Mouse (Mus musculus): ENCODE results near the gene Ism1. TPM values are rescaled to one million over a fixed set of nuclear protein-coding genes. Genes with fewer than 3 reads are reported as not detected.

The Ism1 gene
- polyA plus RNA-seq (2015; fragmentation: Nextera tagmentation; extraction: Ambion mirVana), result 4.0 and 4.4 TPM in 2 replicates

DNA sequence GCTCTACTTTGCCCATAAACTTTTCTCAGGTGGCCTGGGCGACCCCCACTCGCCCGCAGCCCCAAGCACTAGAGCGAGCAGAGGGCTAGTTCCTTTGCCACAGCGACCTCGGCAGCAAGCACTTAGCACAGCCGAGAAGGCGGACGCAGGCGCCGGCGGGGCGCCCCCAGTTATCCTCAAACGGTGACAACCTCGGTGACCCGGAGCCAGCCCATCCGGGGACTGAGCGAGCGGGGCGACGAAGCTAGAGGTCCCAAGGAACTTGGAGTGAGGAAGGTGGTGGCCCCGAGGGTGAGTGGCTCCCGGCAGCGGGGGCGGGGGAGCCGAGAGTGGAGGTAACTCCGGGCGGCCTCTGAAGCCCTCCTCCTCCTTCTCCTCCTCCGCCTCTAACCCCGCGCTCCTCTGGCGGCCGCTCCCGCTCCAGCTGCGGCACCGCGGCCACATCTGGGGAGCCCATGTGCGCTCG, at the start of gene Ism1:
TSS of gene Ism1 (plus strand) at position 370 of the 466 bp plus-strand sequence.
- Histone ChIP-seq H3K27me3 (peaks cover 23% of the 10 kb centered on the region), H3K27ac (peak within 1 kb of the TSS; percentile 86), H3K9me3 (no peaks in the 10 kb centered on the region), H3K36me3 (no peaks in the 10 kb centered on the region), H3K4me3 (peak within 1 kb of the TSS; percentile 95), H3K9ac (peak within 1 kb of the TSS; percentile 91), H3K4me2 (peak within 1 kb of the TSS; percentile 98), H3K4me1 (peaks cover 19% of the 10 kb centered on the region; the same call in 1 of the 2 replicates)
- ATAC-seq (ENCODE audit: insufficient number of reproducible peaks, insufficient read depth, low FRiP score, low TSS enrichment, low read depth), result peak; percentile 77
- WGBS, result under 1% methylated on average over 31 of the region's 39 CpGs

DNA sequence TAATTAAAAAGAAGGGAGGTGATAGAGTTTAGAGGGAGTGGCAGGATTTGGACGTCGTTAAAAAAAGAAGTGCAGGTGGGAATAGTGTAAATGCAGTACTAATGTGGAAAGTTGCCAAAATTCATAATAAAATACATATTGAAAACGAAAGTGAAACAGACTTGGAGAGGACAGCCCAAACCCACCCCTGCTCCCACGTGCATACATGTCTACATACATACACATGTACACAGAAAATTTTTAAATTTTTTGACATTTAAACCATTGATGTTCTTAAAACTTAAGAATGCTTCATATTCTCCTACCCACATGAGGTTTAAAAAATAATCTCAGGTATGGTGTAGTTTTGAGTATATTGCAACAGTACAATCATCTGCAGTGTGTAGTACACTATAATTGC, 49.2 kb upstream of the Ism1 start:
- no peaks in the 10 kb centered on the region for H3K36me3 ChIP-seq
- no peaks in the 10 kb centered on the region for H3K9me3 ChIP-seq
- no peak overlapping the region for H3K4me3 ChIP-seq
- WGBS, result 63% methylated on average over 4 of the region's 4 CpGs
- no peaks in the 10 kb centered on the region for H3K4me1 ChIP-seq
- ATAC-seq (ENCODE audit: insufficient number of reproducible peaks, insufficient read depth, low FRiP score, low TSS enrichment, low read depth), result no peak
- H3K27ac ChIP-seq, result no peak overlapping the region
- H3K4me2 ChIP-seq, result no peak overlapping the region
- no peaks in the 10 kb centered on the region for H3K27me3 ChIP-seq
- no peak overlapping the region for H3K9ac ChIP-seq

DNA sequence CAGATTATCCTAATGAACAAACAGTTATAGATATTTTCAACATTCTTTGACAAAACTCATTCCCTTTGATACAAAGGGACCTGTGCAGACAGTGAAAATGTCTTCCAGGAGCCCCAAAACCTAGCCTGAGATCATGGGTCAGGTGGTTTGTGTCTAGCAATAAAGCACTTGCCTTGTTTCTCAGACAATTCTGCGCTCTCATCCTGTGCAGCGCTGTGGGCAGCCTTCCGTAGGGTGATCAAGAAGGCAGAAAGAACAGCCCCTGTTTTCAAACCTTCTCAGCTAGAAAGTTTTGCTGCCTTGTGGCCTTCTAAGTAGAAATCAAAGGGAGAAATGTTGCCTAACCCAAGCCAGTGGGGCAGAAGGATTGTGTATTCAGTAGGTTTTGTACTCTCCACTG, 48.3 kb upstream of the Ism1 start:
- H3K36me3 ChIP-seq, result no peaks in the 10 kb centered on the region
- H3K9me3 ChIP-seq, result no peaks in the 10 kb centered on the region
- H3K4me3 ChIP-seq, result no peak overlapping the region
- no peak overlapping the region for H3K9ac ChIP-seq
- ATAC-seq (ENCODE audit: insufficient number of reproducible peaks, insufficient read depth, low FRiP score, low TSS enrichment, low read depth), result no peak
- H3K27me3 ChIP-seq, result no peaks in the 10 kb centered on the region
- no peak overlapping the region for H3K27ac ChIP-seq
- H3K4me2 ChIP-seq, result no peak overlapping the region
- 96% methylated on average over 3 of the region's 3 CpGs for WGBS
- H3K4me1 ChIP-seq, result no peaks in the 10 kb centered on the region

DNA sequence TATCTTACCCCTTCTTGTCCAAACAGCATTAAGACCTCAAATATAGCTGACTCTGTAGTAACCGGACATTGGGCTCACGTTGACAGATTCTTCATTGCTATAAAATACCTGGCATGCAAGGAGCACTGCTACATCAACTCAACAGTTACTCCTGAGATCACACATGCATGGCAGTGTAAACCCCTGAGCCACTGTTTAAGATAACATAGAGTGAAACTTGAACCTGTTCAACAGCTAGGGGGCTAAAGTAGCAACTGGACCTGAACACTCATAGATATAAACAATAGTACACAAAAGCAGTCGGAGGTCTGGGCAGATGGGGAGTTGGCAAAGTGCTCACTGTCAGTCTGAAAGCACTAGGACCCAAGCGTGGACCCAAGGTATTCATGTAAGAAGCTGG, 43.5 kb upstream of the Ism1 start:
- no peaks in the 10 kb centered on the region for H3K36me3 ChIP-seq
- H3K4me1 ChIP-seq, result no peaks in the 10 kb centered on the region
- H3K4me2 ChIP-seq, result no peak overlapping the region
- H3K9me3 ChIP-seq, result no peaks in the 10 kb centered on the region
- H3K9ac ChIP-seq, result no peak overlapping the region
- no peaks in the 10 kb centered on the region for H3K27me3 ChIP-seq
- H3K4me3 ChIP-seq, result no peak overlapping the region
- no peak overlapping the region for H3K27ac ChIP-seq
- WGBS, result 72% methylated on average over 4 of the region's 4 CpGs
- ATAC-seq (ENCODE audit: insufficient number of reproducible peaks, insufficient read depth, low FRiP score, low TSS enrichment, low read depth), result no peak

DNA sequence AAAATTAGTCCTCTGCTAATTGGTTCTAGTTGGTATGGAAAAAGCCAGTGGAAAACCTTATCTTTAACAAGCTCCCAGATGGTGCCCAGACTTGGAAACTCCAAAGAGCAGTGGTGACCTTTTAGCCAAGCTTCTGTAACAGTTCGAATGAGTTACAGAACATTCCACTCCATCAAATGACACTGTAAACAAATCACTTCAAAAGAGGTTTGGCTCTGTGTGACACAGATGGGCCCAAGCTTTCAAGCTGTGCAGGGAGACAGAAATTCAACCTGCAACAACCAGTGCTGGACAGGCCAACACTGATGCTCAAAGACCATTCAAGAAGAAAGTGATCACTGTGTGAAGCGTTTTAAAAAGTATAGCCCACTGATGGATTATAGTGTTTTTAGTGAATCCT, 40.1 kb upstream of the Ism1 start:
- H3K27me3 ChIP-seq, result no peaks in the 10 kb centered on the region
- 60% methylated on average over 2 of the region's 2 CpGs for WGBS
- 0 out of 2 replicates have a peak, but pooled peaks cover 4% of the 10 kb centered on the region for H3K4me1 ChIP-seq
- ATAC-seq (ENCODE audit: insufficient number of reproducible peaks, insufficient read depth, low FRiP score, low TSS enrichment, low read depth), result no peak
- H3K9ac ChIP-seq, result no peak overlapping the region
- H3K4me2 ChIP-seq, result no peak overlapping the region
- no peak overlapping the region for H3K27ac ChIP-seq
- H3K4me3 ChIP-seq, result no peak overlapping the region
- no peaks in the 10 kb centered on the region for H3K36me3 ChIP-seq
- no peaks in the 10 kb centered on the region for H3K9me3 ChIP-seq

DNA sequence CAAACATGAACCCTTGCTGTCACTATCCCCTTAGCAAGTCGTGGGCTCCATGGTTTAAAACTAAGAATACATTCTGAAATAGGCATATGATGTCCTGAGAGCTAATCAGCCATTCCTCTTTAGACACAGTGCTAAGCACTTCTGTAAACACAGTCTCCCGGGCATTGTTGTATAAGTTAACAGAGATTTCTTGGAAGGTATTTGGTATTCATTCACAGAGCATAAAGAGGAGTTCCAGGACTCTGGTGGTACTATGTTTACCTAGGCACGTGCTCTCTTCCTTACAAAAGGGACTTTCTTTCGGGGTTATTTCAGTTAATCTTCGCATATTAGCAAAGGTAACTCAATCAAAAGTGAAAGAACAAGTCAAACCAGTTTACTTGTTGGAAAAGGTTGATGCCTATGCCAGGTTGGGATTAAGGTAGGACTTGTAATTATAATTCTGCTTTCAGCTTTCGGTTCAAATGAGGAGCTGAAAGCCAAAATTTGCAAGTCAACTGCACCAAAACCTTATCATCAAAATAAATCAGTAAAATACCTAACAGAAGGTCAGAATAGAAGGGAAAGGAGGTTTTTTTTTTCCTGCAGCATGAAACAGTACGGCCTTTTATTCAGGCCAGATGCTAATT, 36.1 kb upstream of the Ism1 start:
- Histone ChIP-seq H3K4me2 (no peak overlapping the region), H3K4me3 (no peak overlapping the region), H3K9me3 (no peaks in the 10 kb centered on the region), H3K36me3 (no peaks in the 10 kb centered on the region), H3K4me1 (0 out of 2 replicates have a peak, but pooled peaks cover 4% of the 10 kb centered on the region), H3K9ac (no peak overlapping the region), H3K27me3 (no peaks in the 10 kb centered on the region), H3K27ac (0 out of 2 replicates have a peak overlapping the region, but pooled peaks have one; percentile 13)
- no peak for ATAC-seq (ENCODE audit: insufficient number of reproducible peaks, insufficient read depth, low FRiP score, low TSS enrichment, low read depth)
- WGBS, result 34% methylated on average over 7 of the region's 7 CpGs

DNA sequence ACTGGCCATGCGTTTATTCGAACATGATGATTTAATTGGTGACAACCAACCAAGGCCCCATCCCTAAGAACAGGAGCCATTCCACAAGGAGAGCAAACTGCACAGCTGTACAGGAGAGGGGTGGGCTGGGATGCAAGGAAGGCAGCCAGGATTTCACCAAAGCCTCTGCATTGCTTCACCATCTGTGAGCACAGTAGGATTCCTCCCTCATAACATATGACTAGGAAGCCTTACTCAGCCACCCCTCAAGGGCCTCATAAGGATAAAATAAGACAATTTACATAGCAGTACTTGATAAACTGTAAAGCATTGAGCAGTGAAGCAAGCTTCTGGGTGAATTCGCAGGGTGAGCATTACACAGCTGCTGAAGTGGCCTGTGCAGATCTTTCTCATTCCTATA, 28.5 kb upstream of the Ism1 start:
- H3K36me3 ChIP-seq, result no peaks in the 10 kb centered on the region
- no peak overlapping the region for H3K4me3 ChIP-seq
- no peaks in the 10 kb centered on the region for H3K9me3 ChIP-seq
- H3K4me1 ChIP-seq, result no peaks in the 10 kb centered on the region; the same call in 1 of the 2 replicates
- WGBS, result 73% methylated on average over 3 of the region's 3 CpGs
- no peak for ATAC-seq (ENCODE audit: insufficient number of reproducible peaks, insufficient read depth, low FRiP score, low TSS enrichment, low read depth)
- no peak overlapping the region for H3K27ac ChIP-seq
- H3K9ac ChIP-seq, result no peak overlapping the region
- no peak overlapping the region for H3K4me2 ChIP-seq
- no peaks in the 10 kb centered on the region for H3K27me3 ChIP-seq

DNA sequence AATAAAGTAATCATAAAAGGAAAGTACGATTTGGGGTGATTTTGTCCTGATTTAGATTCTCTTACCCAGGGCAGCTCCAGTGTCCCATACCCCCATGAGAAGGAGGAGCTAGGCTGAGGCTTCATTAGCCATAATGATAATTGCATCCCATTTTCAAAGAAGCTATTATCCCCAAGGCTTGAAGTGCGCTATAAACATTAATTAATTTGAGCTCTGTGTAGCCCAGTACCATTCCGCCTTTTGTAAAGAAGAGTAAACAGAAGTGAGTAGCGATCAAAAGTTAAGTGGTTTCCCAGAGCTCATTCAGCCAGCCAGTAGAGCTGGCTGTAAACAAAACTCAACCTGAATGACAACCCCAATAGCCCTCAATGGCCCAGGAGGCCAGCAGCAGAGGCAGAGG, 21.2 kb upstream of the Ism1 start:
- no peak overlapping the region for H3K9ac ChIP-seq
- no peak for ATAC-seq (ENCODE audit: insufficient number of reproducible peaks, insufficient read depth, low FRiP score, low TSS enrichment, low read depth)
- H3K4me1 ChIP-seq, result no peaks in the 10 kb centered on the region
- H3K27me3 ChIP-seq, result no peaks in the 10 kb centered on the region
- WGBS, result 60% methylated on average over 4 of the region's 4 CpGs
- H3K27ac ChIP-seq, result no peak overlapping the region
- no peaks in the 10 kb centered on the region for H3K36me3 ChIP-seq
- no peak overlapping the region for H3K4me3 ChIP-seq
- H3K9me3 ChIP-seq, result no peaks in the 10 kb centered on the region
- no peak overlapping the region for H3K4me2 ChIP-seq

DNA sequence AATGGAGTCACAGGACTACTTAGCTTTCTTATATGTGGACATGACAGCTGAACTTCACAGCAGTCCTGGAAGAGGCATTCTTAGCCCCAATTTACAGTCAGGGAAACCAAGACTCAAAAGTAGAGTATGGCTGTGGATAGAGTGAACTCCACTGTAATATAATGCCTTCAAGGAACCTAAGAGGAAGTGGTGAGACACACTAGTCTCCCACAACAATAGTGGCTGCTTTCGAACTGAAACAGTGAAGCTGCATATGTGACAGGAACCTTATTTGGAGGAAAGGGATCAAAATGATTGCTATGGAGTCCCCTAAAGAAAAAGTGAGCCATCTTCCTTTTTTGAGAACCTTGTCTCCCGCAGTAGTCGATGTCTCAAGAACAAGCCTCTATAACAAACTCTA, 6.1 kb upstream of the Ism1 start:
- no peak for ATAC-seq (ENCODE audit: insufficient number of reproducible peaks, insufficient read depth, low FRiP score, low TSS enrichment, low read depth)
- Histone ChIP-seq H3K4me2 (no peak overlapping the region), H3K36me3 (no peaks in the 10 kb centered on the region), H3K4me3 (no peak overlapping the region), H3K4me1 (peaks cover 6% of the 10 kb centered on the region; the same call in 1 of the 2 replicates), H3K27ac (no peak overlapping the region), H3K9me3 (no peaks in the 10 kb centered on the region), H3K27me3 (peaks cover 18% of the 10 kb centered on the region), H3K9ac (no peak overlapping the region)
- WGBS, result 78% methylated on average over 3 of the region's 3 CpGs

DNA sequence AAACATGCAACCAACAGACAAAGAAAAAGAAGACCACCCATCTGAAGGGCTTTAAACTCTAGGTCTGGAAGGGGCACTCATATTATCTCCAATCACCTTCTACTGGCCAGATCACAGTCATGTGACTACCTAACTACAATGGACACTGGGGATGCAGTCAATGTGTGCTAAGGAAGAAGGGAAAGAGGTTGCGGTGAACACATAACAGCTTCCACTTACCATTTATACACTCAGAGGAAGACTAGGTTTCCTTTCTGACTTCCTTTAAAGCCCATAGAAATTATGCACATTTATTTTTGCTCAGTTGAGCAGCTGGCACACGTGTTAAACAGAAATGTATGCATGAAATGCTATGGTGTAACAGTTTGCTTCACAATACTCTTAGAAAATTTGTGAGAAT, 5.6 kb upstream of the Ism1 start:
- no peak overlapping the region for H3K9ac ChIP-seq
- ATAC-seq (ENCODE audit: insufficient number of reproducible peaks, insufficient read depth, low FRiP score, low TSS enrichment, low read depth), result no peak
- H3K9me3 ChIP-seq, result no peaks in the 10 kb centered on the region
- no peak overlapping the region for H3K4me3 ChIP-seq
- no peak overlapping the region for H3K4me2 ChIP-seq
- H3K27ac ChIP-seq, result no peak overlapping the region
- H3K4me1 ChIP-seq, result peaks cover 9% of the 10 kb centered on the region; the same call in 1 of the 2 replicates
- peaks cover 18% of the 10 kb centered on the region for H3K27me3 ChIP-seq
- 53% methylated on average over 2 of the region's 2 CpGs for WGBS
- no peaks in the 10 kb centered on the region for H3K36me3 ChIP-seq

DNA sequence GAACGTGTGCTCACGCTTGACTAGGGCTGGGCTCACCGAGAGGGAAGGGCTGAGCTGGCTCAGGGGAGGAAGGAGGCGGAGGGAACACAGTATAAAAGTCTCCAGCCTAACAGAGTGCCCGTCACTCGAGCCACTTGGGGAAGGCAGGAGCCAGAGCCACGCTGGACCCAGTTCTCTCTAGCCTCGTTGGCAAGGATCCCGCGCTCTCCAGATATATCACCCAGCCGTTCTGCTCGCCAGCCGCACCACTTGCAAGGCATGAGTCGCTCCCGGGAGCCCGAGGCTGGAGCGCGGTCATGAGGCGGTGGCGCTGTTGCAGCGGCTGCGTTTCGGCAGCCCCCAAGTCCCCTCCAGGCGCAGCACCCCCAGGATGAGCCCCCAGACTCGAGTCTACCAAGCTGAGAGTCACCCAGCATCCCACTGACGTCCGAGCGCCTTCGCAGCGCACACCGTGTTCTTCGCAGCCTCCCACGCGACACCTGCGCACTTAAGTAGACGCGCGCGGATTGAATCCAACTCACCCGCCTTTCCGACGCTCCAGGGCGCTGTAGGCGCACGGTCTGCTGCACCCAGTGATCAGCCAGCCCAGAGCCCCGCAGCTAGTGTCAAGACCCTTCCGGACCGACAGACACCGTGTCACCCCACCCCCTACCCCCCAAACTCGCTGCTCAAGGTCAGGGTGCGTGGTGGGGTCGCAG, 764 bp upstream of the Ism1 start:
- Histone ChIP-seq H3K4me3 (peak overlapping the region; percentile 95), H3K4me2 (peak overlapping the region; percentile 98), H3K9me3 (no peaks in the 10 kb centered on the region), H3K36me3 (no peaks in the 10 kb centered on the region), H3K27me3 (peaks cover 23% of the 10 kb centered on the region), H3K9ac (peak overlapping the region; percentile 91), H3K4me1 (peaks cover 19% of the 10 kb centered on the region; the same call in 1 of the 2 replicates), H3K27ac (peak overlapping the region; percentile 86)
- under 1% methylated on average over 52 of the region's 52 CpGs for WGBS
- ATAC-seq (ENCODE audit: insufficient number of reproducible peaks, insufficient read depth, low FRiP score, low TSS enrichment, low read depth), result peak; percentile 59

All from embryonic facial prominence, embryonic 13.5 days (tissue).